Mouse (Mus musculus): Measurements from ENCODE around the gene Adat1. TPM values are rescaled to one million over a fixed set of nuclear protein-coding genes. Genes with fewer than 3 reads are reported as not detected.

Adat1 gene
- polyA plus RNA-seq, 1 experiment from 2014 or later: 10.0 TPM

GRCm38 (mm10) chr8:111976326-111976725 is 15.8 kb downstream of the Adat1 start:
- Histone ChIP-seq H3K9ac (replicated peaks; ENCODE audit: low read depth, low read length) (no peak overlapping the region), H3K4me2 (ENCODE audit: low read length) (no peak overlapping the region), H3K36me3 (ENCODE audit: control insufficient read depth, insufficient read depth) (peaks cover 4% of the 10 kb centered on the region; the same call in 1 of the 2 replicates), H3K9me3 (ENCODE audit: control insufficient read depth, low read length) (no peaks in the 10 kb centered on the region), H3K4me3 (replicated peaks; ENCODE audit: low read length) (no peak overlapping the region), H3K27ac (ENCODE audit: low read length) (no peak overlapping the region), H3K4me1 (replicated peaks; ENCODE audit: control insufficient read depth, insufficient read depth, low read length) (no peaks in the 10 kb centered on the region), H3K27me3 (replicated peaks; ENCODE audit: control insufficient read depth, insufficient read depth, low read length) (no peaks in the 10 kb centered on the region)
- no peak for ATAC-seq
- 95% methylated on average over 2 of the region's 2 CpGs for WGBS

- H3K36me3 ChIP-seq (ENCODE audit: control insufficient read depth, insufficient read depth): peaks cover 4% of the 10 kb centered on the region; the same call in 1 of the 2 replicates
- H3K27ac ChIP-seq (ENCODE audit: low read length): no peak overlapping the region
- no peak for ATAC-seq
- H3K9ac ChIP-seq (replicated peaks; ENCODE audit: low read depth, low read length): no peak overlapping the region
- H3K4me1 ChIP-seq (replicated peaks; ENCODE audit: control insufficient read depth, insufficient read depth, low read length): no peaks in the 10 kb centered on the region
- H3K4me2 ChIP-seq (ENCODE audit: low read length): no peak overlapping the region
- no peaks in the 10 kb centered on the region for H3K9me3 ChIP-seq (ENCODE audit: control insufficient read depth, low read length)
- H3K4me3 ChIP-seq (replicated peaks; ENCODE audit: low read length): no peak overlapping the region
- H3K27me3 ChIP-seq (replicated peaks; ENCODE audit: control insufficient read depth, insufficient read depth, low read length): no peaks in the 10 kb centered on the region
- 98% methylated on average over 2 of the region's 2 CpGs for WGBS
These were observed 16.4 kb downstream of the Adat1 start for GRCm38 (mm10) chr8:111975706-111976105.

- Histone ChIP-seq H3K4me1 (replicated peaks; ENCODE audit: control insufficient read depth, insufficient read depth, low read length) (no peaks in the 10 kb centered on the region), H3K9me3 (ENCODE audit: control insufficient read depth, low read length) (no peaks in the 10 kb centered on the region), H3K4me3 (replicated peaks; ENCODE audit: low read length) (no peak overlapping the region), H3K9ac (replicated peaks; ENCODE audit: low read depth, low read length) (no peak overlapping the region), H3K27ac (ENCODE audit: low read length) (no peak overlapping the region), H3K4me2 (ENCODE audit: low read length) (no peak overlapping the region), H3K27me3 (replicated peaks; ENCODE audit: control insufficient read depth, insufficient read depth, low read length) (no peaks in the 10 kb centered on the region), H3K36me3 (ENCODE audit: control insufficient read depth, insufficient read depth) (peaks cover 4% of the 10 kb centered on the region; the same call in 1 of the 2 replicates)
- 97% methylated on average over 12 of the region's 12 CpGs for WGBS
- ATAC-seq: no peak
These were observed 18.0 kb downstream of the Adat1 start for GRCm38 (mm10) chr8:111974138-111974537.

- Histone ChIP-seq H3K9ac (replicated peaks; ENCODE audit: low read depth, low read length) (no peak overlapping the region), H3K27ac (ENCODE audit: low read length) (no peak overlapping the region), H3K4me2 (ENCODE audit: low read length) (no peak overlapping the region), H3K36me3 (ENCODE audit: control insufficient read depth, insufficient read depth) (peaks cover 3% of the 10 kb centered on the region; the same call in 1 of the 2 replicates), H3K9me3 (ENCODE audit: control insufficient read depth, low read length) (no peaks in the 10 kb centered on the region), H3K4me3 (replicated peaks; ENCODE audit: low read length) (no peak overlapping the region), H3K4me1 (replicated peaks; ENCODE audit: control insufficient read depth, insufficient read depth, low read length) (no peaks in the 10 kb centered on the region), H3K27me3 (replicated peaks; ENCODE audit: control insufficient read depth, insufficient read depth, low read length) (no peaks in the 10 kb centered on the region)
- 23% methylated on average over 5 of the region's 5 CpGs for WGBS
- ATAC-seq: no peak
These were observed 23.1 kb downstream of the Adat1 start for GRCm38 (mm10) chr8:111968991-111969390.

- WGBS: 80% methylated on average over 10 of the region's 10 CpGs
- Histone ChIP-seq H3K9me3 (ENCODE audit: control insufficient read depth, low read length) (no peaks in the 10 kb centered on the region), H3K9ac (replicated peaks; ENCODE audit: low read depth, low read length) (no peak overlapping the region), H3K4me3 (replicated peaks; ENCODE audit: low read length) (no peak overlapping the region), H3K4me2 (ENCODE audit: low read length) (no peak overlapping the region), H3K36me3 (ENCODE audit: control insufficient read depth, insufficient read depth) (peaks cover 3% of the 10 kb centered on the region; the same call in 1 of the 2 replicates), H3K27me3 (replicated peaks; ENCODE audit: control insufficient read depth, insufficient read depth, low read length) (no peaks in the 10 kb centered on the region), H3K4me1 (replicated peaks; ENCODE audit: control insufficient read depth, insufficient read depth, low read length) (no peaks in the 10 kb centered on the region), H3K27ac (ENCODE audit: low read length) (no peak overlapping the region)
- no peak for ATAC-seq
These were observed 23.6 kb downstream of the Adat1 start for GRCm38 (mm10) chr8:111968541-111968940.

- peaks cover 3% of the 10 kb centered on the region; the same call in 1 of the 2 replicates for H3K36me3 ChIP-seq (ENCODE audit: control insufficient read depth, insufficient read depth)
- H3K9ac ChIP-seq (replicated peaks; ENCODE audit: low read depth, low read length): no peak overlapping the region
- H3K4me2 ChIP-seq (ENCODE audit: low read length): no peak overlapping the region
- H3K4me3 ChIP-seq (replicated peaks; ENCODE audit: low read length): no peak overlapping the region
- H3K27ac ChIP-seq (ENCODE audit: low read length): no peak overlapping the region
- no peak for ATAC-seq
- no peaks in the 10 kb centered on the region for H3K27me3 ChIP-seq (replicated peaks; ENCODE audit: control insufficient read depth, insufficient read depth, low read length)
- H3K9me3 ChIP-seq (ENCODE audit: control insufficient read depth, low read length): no peaks in the 10 kb centered on the region
- H3K4me1 ChIP-seq (replicated peaks; ENCODE audit: control insufficient read depth, insufficient read depth, low read length): no peaks in the 10 kb centered on the region
- WGBS: 81% methylated on average over 5 of the region's 5 CpGs
These were observed 24.7 kb downstream of the Adat1 start for GRCm38 (mm10) chr8:111967246-111967870.

- H3K27me3 ChIP-seq (replicated peaks; ENCODE audit: control insufficient read depth, insufficient read depth, low read length): no peaks in the 10 kb centered on the region
- no peak for ATAC-seq
- no peak overlapping the region for H3K27ac ChIP-seq (ENCODE audit: low read length)
- 85% methylated on average over 7 of the region's 7 CpGs for WGBS
- no peaks in the 10 kb centered on the region for H3K4me1 ChIP-seq (replicated peaks; ENCODE audit: control insufficient read depth, insufficient read depth, low read length)
- H3K4me3 ChIP-seq (replicated peaks; ENCODE audit: low read length): no peak overlapping the region
- H3K36me3 ChIP-seq (ENCODE audit: control insufficient read depth, insufficient read depth): peaks cover 3% of the 10 kb centered on the region; the same call in 1 of the 2 replicates
- no peak overlapping the region for H3K4me2 ChIP-seq (ENCODE audit: low read length)
- no peaks in the 10 kb centered on the region for H3K9me3 ChIP-seq (ENCODE audit: control insufficient read depth, low read length)
- no peak overlapping the region for H3K9ac ChIP-seq (replicated peaks; ENCODE audit: low read depth, low read length)
These were observed 27.1 kb downstream of the Adat1 start for GRCm38 (mm10) chr8:111964849-111965561.

- no peak overlapping the region for H3K4me2 ChIP-seq (ENCODE audit: low read length)
- peaks cover 3% of the 10 kb centered on the region; the same call in 1 of the 2 replicates for H3K36me3 ChIP-seq (ENCODE audit: control insufficient read depth, insufficient read depth)
- no peak for ATAC-seq
- H3K4me3 ChIP-seq (replicated peaks; ENCODE audit: low read length): no peak overlapping the region
- no peaks in the 10 kb centered on the region for H3K9me3 ChIP-seq (ENCODE audit: control insufficient read depth, low read length)
- no peaks in the 10 kb centered on the region for H3K4me1 ChIP-seq (replicated peaks; ENCODE audit: control insufficient read depth, insufficient read depth, low read length)
- no peak overlapping the region for H3K27ac ChIP-seq (ENCODE audit: low read length)
- H3K27me3 ChIP-seq (replicated peaks; ENCODE audit: control insufficient read depth, insufficient read depth, low read length): no peaks in the 10 kb centered on the region
- no peak overlapping the region for H3K9ac ChIP-seq (replicated peaks; ENCODE audit: low read depth, low read length)
- 70% methylated on average over 5 of the region's 5 CpGs for WGBS
These were observed 27.8 kb downstream of the Adat1 start for GRCm38 (mm10) chr8:111964351-111964750.

- Histone ChIP-seq H3K4me2 (ENCODE audit: low read length) (no peak overlapping the region), H3K4me1 (replicated peaks; ENCODE audit: control insufficient read depth, insufficient read depth, low read length) (no peaks in the 10 kb centered on the region), H3K27me3 (replicated peaks; ENCODE audit: control insufficient read depth, insufficient read depth, low read length) (no peaks in the 10 kb centered on the region), H3K27ac (ENCODE audit: low read length) (no peak overlapping the region), H3K4me3 (replicated peaks; ENCODE audit: low read length) (no peak overlapping the region), H3K36me3 (ENCODE audit: control insufficient read depth, insufficient read depth) (peaks cover 3% of the 10 kb centered on the region; the same call in 1 of the 2 replicates), H3K9me3 (ENCODE audit: control insufficient read depth, low read length) (no peaks in the 10 kb centered on the region), H3K9ac (replicated peaks; ENCODE audit: low read depth, low read length) (no peak overlapping the region)
- WGBS: 78% methylated on average over 4 of the region's 4 CpGs
- ATAC-seq: no peak
These were observed 28.6 kb downstream of the Adat1 start for GRCm38 (mm10) chr8:111963546-111963945.

Data from forebrain, embryonic 16.5 days (tissue).